Mouse (Mus musculus) brown adipose tissue, adult 24 weeks (tissue): ENCODE data around the gene Zscan25. TPM values are rescaled to one million over a fixed set of nuclear protein-coding genes. Genes with fewer than 3 reads are reported as not detected.
"Not testable (repeated sequence)": the region's sequence is repeated elsewhere in the genome, so short reads cannot be mapped to it uniquely, and the experiment has no call there.

Experiments used
- H3K27ac ChIP-seq: fragments of 200-500 bp; replicated peaks from 2 replicates; pipeline ENCODE4 v1.5.1; 2012; ENCODE audit warnings: low read depth, mild to moderate bottlenecking, low read length
- H3K4me1 ChIP-seq: fragments of 200-500 bp; 2 replicates; pipeline ENCODE4 v1.6.1; 2012; ENCODE audit warnings: low read length, mixed read lengths; ENCODE audit not compliant: control insufficient read depth, insufficient read depth, insufficient read length
- H3K4me3 ChIP-seq: fragments of 200-500 bp; 2 replicates; pipeline ENCODE4 v1.5.1; 2012; ENCODE audit warnings: low read depth, mild to moderate bottlenecking, low read length, moderate library complexity; ENCODE audit not compliant: insufficient read depth
- polyA plus RNA-seq: library from polyadenylated mRNA; stranded (reverse); fragments of >200 nt; gene quantifications from 2 replicates; pipeline ENCODE4 v1.2.4, GENCODE M21; 2012; ENCODE audit not compliant: missing spikeins, insufficient read depth, insufficient read length

Gene Zscan25
- polyA plus RNA-seq, 1 experiment: 2.7 TPM

GRCm38 (mm10) chr5:145307811-145308210, 27.5 kb downstream of the Zscan25 start:
- H3K4me1 ChIP-seq, H3K4me3 ChIP-seq, H3K27ac ChIP-seq: not testable (repeated sequence)

DNA sequence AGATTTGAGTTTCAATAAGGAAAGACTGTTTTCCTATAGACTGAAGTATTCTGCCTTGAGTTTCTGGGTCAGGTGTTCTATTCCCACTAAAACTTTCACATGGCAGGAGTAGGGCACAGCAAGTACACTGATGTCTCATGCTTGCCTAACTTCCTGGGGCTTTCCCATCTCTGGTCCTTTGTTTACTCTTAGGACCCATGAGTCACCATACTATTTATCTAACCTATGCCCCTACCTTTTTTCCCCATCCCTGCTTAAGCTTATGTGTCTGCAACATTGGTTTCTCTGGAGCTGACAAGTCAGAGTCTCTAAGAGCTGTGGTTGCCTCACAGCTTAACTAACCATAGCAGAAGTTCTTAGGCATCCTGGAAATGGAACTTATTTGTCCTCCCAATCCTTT, 33.5 kb downstream of the Zscan25 start:
- no peak overlapping the region for H3K27ac ChIP-seq
- no peaks in the 10 kb centered on the region for H3K4me1 ChIP-seq
- no peak overlapping the region for H3K4me3 ChIP-seq

- no peaks in the 10 kb centered on the region for H3K4me1 ChIP-seq
- H3K27ac ChIP-seq: no peak overlapping the region
- no peak overlapping the region for H3K4me3 ChIP-seq
These were observed 36.8 kb downstream of the Zscan25 start for GRCm38 (mm10) chr5:145317141-145317540.

- not testable (repeated sequence) for H3K4me1 ChIP-seq, H3K4me3 ChIP-seq, H3K27ac ChIP-seq
These were observed 58.5 kb downstream of the Zscan25 start for GRCm38 (mm10) chr5:145338756-145339155.

Other genes starting within 250 kb of the Zscan25 start
- not detected in 2 replicates for gene Gm4871, start 247.7 kb upstream of the Zscan25 start, polyA plus RNA-seq
- not detected in 2 replicates for gene 1700018F24Rik, start 237.5 kb upstream of the Zscan25 start, polyA plus RNA-seq
- 91.1 and 112 TPM in 2 replicates for gene Arpc1a, start 196.7 kb upstream of the Zscan25 start, polyA plus RNA-seq
- not detected in 2 replicates for gene Kpna7, start 196.5 kb upstream of the Zscan25 start, polyA plus RNA-seq
- 77.2 and 84.9 TPM in 2 replicates for gene Arpc1b, start 166.3 kb upstream of the Zscan25 start, polyA plus RNA-seq
- gene Pdap1, start 140.3 kb upstream of the Zscan25 start, polyA plus RNA-seq: 75.0 and 96.2 TPM in 2 replicates
- 116 and 156 TPM in 2 replicates for gene Bud31, start 140.1 kb upstream of the Zscan25 start, polyA plus RNA-seq
- 17.8 and 18.9 TPM in 2 replicates for gene Ptcd1, start 113.4 kb upstream of the Zscan25 start, polyA plus RNA-seq
- gene Cpsf4, start 113.3 kb upstream of the Zscan25 start, polyA plus RNA-seq: 7.7 and 10.4 TPM in 2 replicates
- 3,242 and 3,801 TPM in 2 replicates for gene Atp5j2, start 88.4 kb upstream of the Zscan25 start, polyA plus RNA-seq
- gene Zkscan14, start 78.6 kb upstream of the Zscan25 start, polyA plus RNA-seq: 5.2 and 8.1 TPM in 2 replicates
- gene Zkscan5, start 75.9 kb upstream of the Zscan25 start, polyA plus RNA-seq: 9.5 and 10.1 TPM in 2 replicates
- 27.5 and 33.7 TPM in 2 replicates for gene Zfp655, start 48.8 kb upstream of the Zscan25 start, polyA plus RNA-seq
- not detected in 2 replicates for gene Cyp3a57, start 64.8 kb downstream of the Zscan25 start, polyA plus RNA-seq
- gene Cyp3a16, start 189.2 kb downstream of the Zscan25 start, polyA plus RNA-seq: not detected in 2 replicates